Mouse (Mus musculus) spleen, adult 2 months (tissue): ENCODE data around the gene Sertad3. TPM values are rescaled to one million over a fixed set of nuclear protein-coding genes. Genes with fewer than 3 reads are reported as not detected.

ENCODE experiments used
- DNase-seq, 2 experiments: peaks; one replicate each; pipeline versions ENCODE4 v3.0.0 to v3.0.0-alpha.2; 2012 to 2021; ENCODE audit warnings: low spot score in 2 of 2, low read depth in 1 of 2
- H3K27ac ChIP-seq: fragments of 200-500 bp; 2 replicates; pipeline ENCODE4 v1.5.1; 2012; ENCODE audit warnings: low read length, inconsistent platforms; ENCODE audit not compliant: insufficient read depth
- H3K27me3 ChIP-seq: fragments of 200-500 bp; 2 replicates; pipeline ENCODE4 v1.6.1; 2012; ENCODE audit warnings: mild to moderate bottlenecking, moderate library complexity, low read length, inconsistent platforms; ENCODE audit not compliant: control insufficient read depth, insufficient read depth
- H3K36me3 ChIP-seq: fragments of 200-500 bp; 2 replicates; pipeline ENCODE4 v1.6.1; 2012; ENCODE audit warnings: mild to moderate bottlenecking, low read length, inconsistent platforms; ENCODE audit not compliant: control insufficient read depth, insufficient read depth
- H3K4me1 ChIP-seq: fragments of 200-500 bp; 2 replicates; pipeline ENCODE4 v1.6.1; 2011; ENCODE audit warnings: inconsistent platforms; ENCODE audit not compliant: control insufficient read depth, insufficient read depth, insufficient read length
- H3K4me3 ChIP-seq: fragments of 200-500 bp; 2 replicates; pipeline ENCODE4 v1.5.1; 2011; ENCODE audit warnings: mild to moderate bottlenecking, inconsistent platforms; ENCODE audit not compliant: insufficient read depth, insufficient read length; ENCODE audit errors: extremely low read depth
- CTCF ChIP-seq: fragments of 200-500 bp; IDR thresholded peaks from 2 replicates; pipeline ENCODE4 v1.5.1; 2011; ENCODE audit warnings: mild to moderate bottlenecking, inconsistent platforms; ENCODE audit not compliant: insufficient read depth, insufficient read length, insufficient replicate concordance; ENCODE audit errors: extremely low read depth
- POLR2A ChIP-seq: fragments of 200-500 bp; IDR thresholded peaks from 2 replicates; pipeline ENCODE4 v1.6.1; 2011; ENCODE audit warnings: low read depth, low read length, inconsistent platforms
- WGBS: fragments of 180-500 bp; shearing (Covaris S2); methylation state at CpG from one replicate; pipeline ENCODE4 v1.1.7; 2018; 5-methylcytosine and 5-hydroxymethylcytosine counted together
- polyA plus RNA-seq: library from polyadenylated mRNA; depleted of rRNA; stranded (reverse); fragments of >200 nt; gene quantifications from 2 replicates; pipeline ENCODE4 v1.2.3, GENCODE M21; 2012

Sertad3 gene
- polyA plus RNA-seq, 1 experiment: 16.0 TPM

DNA sequence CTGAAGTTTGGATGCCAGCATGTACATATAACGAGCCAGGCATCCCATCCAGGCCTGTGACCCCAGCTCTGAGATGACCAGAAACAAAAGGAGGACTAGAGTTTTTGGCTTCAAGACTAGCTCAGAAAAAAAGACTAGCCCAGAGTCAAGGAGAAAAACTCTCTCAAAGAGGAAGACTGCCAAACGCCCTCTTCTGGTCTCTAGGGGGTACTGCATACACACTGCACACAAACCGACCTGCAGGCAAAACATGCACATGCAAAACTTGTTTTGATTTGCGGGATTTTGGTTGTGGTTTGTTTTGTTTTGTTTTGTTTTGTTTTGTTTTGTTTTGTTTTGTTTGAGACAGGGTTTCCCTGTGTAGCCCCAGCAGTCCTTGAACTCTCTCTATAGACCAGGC lies 33.6 kb upstream of the Sertad3 start:
- Histone ChIP-seq H3K27ac (no peak overlapping the region), H3K36me3 (no peaks in the 10 kb centered on the region), H3K27me3 (no peaks in the 10 kb centered on the region; the same call in 1 of the 2 replicates), H3K4me3 (no peak overlapping the region), H3K4me1 (no peaks in the 10 kb centered on the region)
- no peak for DNase-seq
- WGBS: 83% methylated on average over 4 of the region's 4 CpGs
- TF ChIP-seq CTCF: no peak
- no peak for TF ChIP-seq POLR2A

DNA sequence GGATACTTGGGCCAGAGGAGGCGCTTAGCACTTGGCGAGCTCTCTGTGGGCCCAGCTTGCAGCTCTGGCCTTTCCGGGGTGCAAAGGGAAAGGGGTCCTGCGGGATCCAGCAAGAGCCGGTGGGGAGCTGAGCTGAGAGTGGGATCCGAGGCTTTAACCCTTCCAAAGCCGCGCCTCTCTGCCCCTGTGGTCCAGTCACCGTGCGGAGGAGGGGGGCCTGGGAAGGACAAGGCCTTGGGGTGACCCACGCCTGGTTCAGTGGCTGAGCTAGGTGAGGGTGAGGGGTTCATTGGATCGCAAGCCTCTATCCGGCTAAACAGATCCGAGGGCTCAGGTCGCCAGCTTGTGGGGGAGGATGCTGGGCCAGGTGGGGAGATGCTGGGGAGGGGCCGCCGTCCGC lies 27.5 kb upstream of the Sertad3 start:
- H3K27ac ChIP-seq: no peak overlapping the region
- H3K36me3 ChIP-seq: no peaks in the 10 kb centered on the region
- no peak for TF ChIP-seq CTCF
- TF ChIP-seq POLR2A: no peak
- peaks cover 15% of the 10 kb centered on the region; the same call in 1 of the 2 replicates for H3K4me1 ChIP-seq
- H3K27me3 ChIP-seq: peaks cover 11% of the 10 kb centered on the region
- no peak for DNase-seq
- WGBS: 18% methylated on average over 18 of the region's 18 CpGs
- H3K4me3 ChIP-seq: peak overlapping the region; percentile 31

DNA sequence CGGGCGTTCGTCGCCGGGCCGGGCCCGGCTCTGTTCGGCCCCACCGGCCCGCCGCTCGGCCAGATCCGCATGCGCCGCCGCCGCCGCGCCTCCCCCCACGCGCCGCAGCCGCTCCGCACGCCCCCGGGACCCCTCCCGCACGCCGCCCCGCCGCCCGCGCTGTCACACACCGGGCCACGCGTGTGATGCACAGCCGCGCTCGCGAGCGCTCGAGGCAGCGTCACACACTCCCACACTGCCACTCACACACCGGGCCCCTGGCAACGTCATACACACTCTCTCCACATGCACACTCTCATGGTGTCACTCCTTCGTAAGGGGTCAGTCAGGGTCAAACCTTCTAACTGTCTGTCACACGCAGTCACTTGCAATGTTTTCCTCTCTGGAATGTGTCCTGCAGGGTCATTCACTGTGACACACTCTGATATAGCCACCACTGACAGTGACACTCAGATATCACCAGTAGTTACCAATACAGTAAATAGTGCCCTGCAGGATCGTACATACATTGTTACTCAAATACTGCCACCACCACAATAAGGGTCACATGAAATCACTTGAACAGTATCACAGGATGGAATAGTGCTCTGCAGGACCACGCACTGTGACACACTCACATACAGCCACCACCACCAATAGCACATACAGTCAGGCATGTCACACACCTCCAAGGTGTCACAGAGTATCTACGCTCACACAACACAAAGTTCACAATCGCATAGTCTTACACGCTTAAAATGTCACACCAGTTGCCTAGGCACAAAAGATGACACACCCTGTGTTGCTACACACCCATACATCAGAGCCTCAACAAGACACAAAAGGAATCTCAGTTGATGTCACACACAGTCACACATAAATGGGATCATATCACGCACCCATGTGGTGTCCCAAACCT lies 26.8 kb upstream of the Sertad3 start:
- WGBS: 8% methylated on average over 52 of the region's 53 CpGs
- no peak for DNase-seq
- Histone ChIP-seq H3K27ac (no peak overlapping the region), H3K4me3 (peak overlapping the region; percentile 31), H3K36me3 (no peaks in the 10 kb centered on the region), H3K4me1 (peaks cover 15% of the 10 kb centered on the region; the same call in 1 of the 2 replicates), H3K27me3 (peaks cover 11% of the 10 kb centered on the region)
- TF ChIP-seq CTCF (no peak), POLR2A (no peak)

DNA sequence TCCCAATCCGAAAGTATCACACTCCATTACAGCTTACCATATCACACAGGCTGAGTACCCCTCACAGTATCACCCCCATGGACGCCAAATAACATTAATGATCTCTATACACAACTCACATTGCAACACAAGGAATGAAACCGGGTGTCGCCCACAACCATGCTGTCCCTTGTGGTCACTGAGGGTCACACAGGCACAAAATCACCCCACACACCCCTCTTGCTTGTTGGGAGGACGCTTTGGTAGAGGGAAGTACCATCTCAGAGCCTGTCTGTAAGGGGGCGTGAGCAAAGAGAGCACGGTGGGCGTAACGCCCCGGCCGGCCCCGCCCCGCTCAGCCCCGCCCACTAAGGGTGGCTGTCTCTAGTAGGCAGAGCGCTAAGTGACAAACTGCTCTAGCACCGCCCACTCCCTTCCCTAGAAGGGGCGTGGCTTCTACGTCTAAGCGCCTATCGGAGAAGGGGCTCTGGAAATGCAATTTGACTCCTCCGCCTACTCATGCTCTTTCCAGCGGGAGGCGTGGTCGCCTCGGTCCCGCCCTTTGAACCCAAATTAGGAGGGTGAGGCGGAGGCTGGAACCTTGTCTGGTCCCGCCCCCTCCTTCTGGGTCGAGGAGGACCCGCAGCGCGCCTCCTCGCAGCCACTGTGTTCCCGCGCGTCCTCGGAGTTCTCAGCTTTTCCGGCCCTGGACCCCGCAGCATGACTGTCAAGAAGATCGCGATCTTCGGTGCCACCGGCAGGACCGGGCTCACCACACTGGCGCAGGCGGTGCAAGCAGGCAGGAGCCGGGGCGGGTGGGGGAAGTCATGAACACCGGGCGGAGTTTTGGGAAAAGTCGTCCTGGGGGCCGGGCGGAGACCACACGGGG lies 25.9 kb upstream of the Sertad3 start, which contains the start of the genes Sptbn4 and Blvrb:
Gene Sptbn4, minus strand, starts transcription at position 268 of the 868 bp plus-strand sequence.
Gene Blvrb, plus strand, starts transcription at position 560 of the 868 bp plus-strand sequence.
- peak; percentile 98 to 99 for DNase-seq
- Histone ChIP-seq H3K4me1 (peaks cover 21% of the 10 kb centered on the region; the same call in 1 of the 2 replicates), H3K4me3 (peak within 1 kb of the TSS; percentile 77), H3K27ac (peak within 1 kb of the TSS; percentile 58), H3K27me3 (peaks cover 11% of the 10 kb centered on the region), H3K36me3 (no peaks in the 10 kb centered on the region)
- 1% methylated on average over 54 of the region's 54 CpGs for WGBS
- TF ChIP-seq CTCF (no peak), POLR2A (peak; percentile 54)

DNA sequence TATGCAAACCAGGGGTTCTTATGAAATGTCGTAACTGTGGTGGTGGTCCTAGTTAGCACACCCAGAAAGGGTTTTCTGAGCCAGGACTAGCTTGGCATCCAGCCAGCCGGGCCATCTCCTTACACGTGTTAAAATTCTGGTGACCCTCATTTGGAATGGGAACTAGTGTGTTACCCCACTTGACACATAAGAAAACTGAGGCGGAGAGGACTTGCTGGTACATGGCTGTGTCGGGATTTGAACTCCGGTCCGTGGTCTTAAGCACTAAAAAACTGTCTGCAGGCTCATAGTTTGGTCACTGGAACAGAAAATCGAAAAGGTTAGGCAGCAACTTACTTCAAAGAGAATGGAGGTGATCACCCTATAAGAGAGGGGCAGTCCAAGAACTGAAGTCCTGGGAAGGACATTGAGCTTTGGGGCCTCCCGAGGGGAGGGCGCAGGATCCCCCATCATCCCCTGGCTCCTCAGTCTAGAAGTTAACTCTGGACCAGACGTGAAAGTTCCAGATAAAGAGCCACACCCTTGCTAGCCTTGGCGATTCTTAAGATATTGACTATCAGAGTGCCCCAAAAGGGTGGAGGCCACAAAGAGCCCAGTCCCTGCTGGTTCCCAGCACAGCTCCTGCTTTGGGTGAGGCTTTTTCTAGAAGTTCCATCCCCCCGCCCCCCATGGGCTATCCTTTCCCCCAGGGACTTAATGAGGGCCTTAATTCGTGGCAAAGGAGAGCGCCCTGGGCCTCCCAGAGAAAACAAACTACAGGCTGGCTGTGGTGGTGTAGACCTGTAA lies 25.0 kb upstream of the Sertad3 start:
- TF ChIP-seq CTCF (no peak), POLR2A (no peak)
- Histone ChIP-seq H3K27ac (peak overlapping the region; percentile 58), H3K4me3 (peak overlapping the region; percentile 77), H3K36me3 (no peaks in the 10 kb centered on the region), H3K4me1 (peaks cover 21% of the 10 kb centered on the region; the same call in 1 of the 2 replicates), H3K27me3 (peaks cover 11% of the 10 kb centered on the region)
- no peak for DNase-seq
- 54% methylated on average over 15 of the region's 15 CpGs for WGBS
